Mouse (Mus musculus): ENCODE results near the gene Gpr34. TPM values are rescaled to one million over a fixed set of nuclear protein-coding genes. Genes with fewer than 3 reads are reported as not detected.

The Gpr34 gene
- total RNA-seq, 2 experiments from 2014 or later, result 5.3 TPM; not detected in 1

DNA sequence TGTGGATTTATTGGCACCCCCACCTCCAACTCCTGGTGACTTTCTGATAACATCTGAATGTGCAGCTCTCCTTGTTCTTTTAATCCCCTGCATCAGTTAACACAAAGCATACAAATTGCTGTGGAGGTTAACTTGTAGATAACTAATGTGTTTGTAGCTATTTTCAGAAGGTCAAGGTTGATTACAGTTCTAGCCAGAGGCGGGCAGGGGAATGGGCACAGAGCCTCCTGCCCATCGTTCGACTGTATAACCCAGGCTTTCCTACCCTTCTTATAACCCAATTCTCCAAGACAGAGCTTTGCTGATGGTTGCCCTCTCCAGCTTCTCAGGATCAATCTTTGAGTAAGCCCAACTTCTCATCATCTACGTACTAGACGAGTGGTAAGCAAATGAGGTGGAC is 29.2 kb downstream of the Gpr34 start, which contains the start of gene Gpr82:
Gpr82 (plus strand) TSS at position 301 of the 400 bp plus-strand sequence.
- ATAC-seq (replicated peaks; ENCODE audit: low FRiP score, poor library complexity, severe bottlenecking), result no peak

GRCm38 (mm10) chrX:13668867-13669266 is 37.0 kb downstream of the Gpr34 start:
- no peak for ATAC-seq (replicated peaks; ENCODE audit: low FRiP score, poor library complexity, severe bottlenecking)

GRCm38 (mm10) chrX:13670342-13670741 is 38.5 kb downstream of the Gpr34 start:
- no peak for ATAC-seq (replicated peaks; ENCODE audit: low FRiP score, poor library complexity, severe bottlenecking)

DNA sequence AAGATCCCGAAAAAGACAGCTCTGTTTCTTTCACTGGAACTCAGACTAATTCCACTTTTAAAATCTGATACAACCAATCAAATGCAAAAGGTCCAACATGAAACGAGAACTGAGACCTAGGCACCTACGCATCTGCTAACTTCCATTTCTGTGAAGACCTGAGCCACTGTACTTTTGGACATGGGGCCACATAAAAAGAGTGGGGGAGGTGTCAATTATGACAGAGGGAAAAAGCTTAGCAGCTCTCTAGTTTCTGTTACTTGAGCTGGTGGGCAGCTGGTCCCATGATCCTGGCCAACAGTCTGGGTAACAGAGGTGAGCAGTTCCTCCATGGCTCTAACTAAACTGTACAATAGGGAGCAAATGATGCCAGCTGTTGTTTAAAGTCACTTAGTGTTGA is 41.1 kb downstream of the Gpr34 start:
- no peak for ATAC-seq (replicated peaks; ENCODE audit: low FRiP score, poor library complexity, severe bottlenecking)

DNA sequence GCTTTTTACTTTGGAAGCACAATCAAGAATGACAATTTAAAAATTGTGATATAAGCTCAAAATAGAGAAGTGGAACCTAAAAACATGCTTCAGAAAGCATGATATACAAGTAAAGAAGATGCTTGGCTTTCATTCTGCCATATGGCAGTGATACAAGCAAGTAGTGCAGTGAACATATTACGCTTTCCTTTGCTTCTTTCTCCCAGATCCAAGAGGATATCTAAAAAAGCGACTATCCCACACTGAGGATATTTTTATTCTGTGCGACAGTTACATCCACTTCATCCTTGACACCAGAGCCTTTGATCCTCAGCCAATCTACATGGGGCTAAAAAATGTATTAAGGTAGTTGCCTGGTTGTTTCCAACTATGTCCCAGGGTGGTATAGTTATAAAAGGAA is 49.9 kb downstream of the Gpr34 start:
- ATAC-seq (replicated peaks; ENCODE audit: low FRiP score, poor library complexity, severe bottlenecking), result no peak

GRCm38 (mm10) chrX:13686589-13686988 is 54.7 kb downstream of the Gpr34 start:
- ATAC-seq (replicated peaks; ENCODE audit: low FRiP score, poor library complexity, severe bottlenecking), result no peak

DNA sequence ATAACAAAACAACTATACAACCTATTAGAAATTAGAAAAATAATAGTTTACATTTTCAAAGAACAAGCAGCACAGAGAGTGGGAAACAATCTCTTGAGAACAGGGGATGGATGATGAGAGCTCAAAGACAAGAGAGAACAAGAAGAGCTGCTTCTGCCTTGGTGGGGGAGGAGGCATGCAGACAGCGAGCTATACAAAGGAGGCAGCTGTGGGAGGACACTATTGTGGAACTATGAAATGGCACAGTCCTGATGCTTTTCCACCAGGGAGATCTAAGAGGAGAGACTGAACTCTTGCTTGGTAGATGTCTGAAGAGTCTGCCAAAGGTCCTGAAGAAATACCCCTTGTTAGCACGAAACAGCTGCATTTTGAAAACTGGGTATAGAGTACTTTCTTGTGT is 56.5 kb downstream of the Gpr34 start:
- no peak for ATAC-seq (replicated peaks; ENCODE audit: low FRiP score, poor library complexity, severe bottlenecking)

Other genes with a start within 250 kb of the Gpr34 start
- not detected in 2 replicates for gene Nyx, start 166.0 kb upstream of the Gpr34 start, total RNA-seq (2015; ENCODE audit: low replicate concordance)
- gene Nyx, start 166.0 kb upstream of the Gpr34 start, total RNA-seq (2017; ENCODE audit: low replicate concordance), result 0.09 and 0.28 TPM in 2 replicates
- 1.0 TPM in 1 of 2 replicates, not detected in the other for gene Gpr82, start 29.3 kb downstream of the Gpr34 start, total RNA-seq (2015; ENCODE audit: low replicate concordance)
- not detected in 2 replicates for gene Gpr82, start 29.3 kb downstream of the Gpr34 start, total RNA-seq (2017; ENCODE audit: low replicate concordance)
- gene Cask, start 219.3 kb downstream of the Gpr34 start, total RNA-seq (2015; ENCODE audit: low replicate concordance), result 5.4 and 25.0 TPM in 2 replicates
- gene Cask, start 219.3 kb downstream of the Gpr34 start, total RNA-seq (2017; ENCODE audit: low replicate concordance), result 4.1 and 4.3 TPM in 2 replicates

Measured in erythroblast, adult 5-6 weeks (primary cell).